Mouse (Mus musculus): ENCODE measurements around the gene Hist1h2ag.
"Not testable (repeated sequence)": the region's sequence is repeated elsewhere in the genome, so short reads cannot be mapped to it uniquely, and the experiment has no call there.

Gene Hist1h2ag

GRCm38 (mm10) chr13:22042568-22043502 is at the start of gene Hist1h2ag, which contains the start of gene Hist1h2bj:
Gene Hist1h2ag, minus strand, starts transcription at chr13:22042944.
Gene Hist1h2bj, plus strand, starts transcription at chr13:22043214.
- DNase-seq (ENCODE audit: low spot score) = peak; percentile 81

- not testable (repeated sequence) for DNase-seq (ENCODE audit: low spot score)
Measured at GRCm38 (mm10) chr13:22084140-22084539, 41.4 kb upstream of the Hist1h2ag start, which contains the start of gene Vmn1r188. Gene Vmn1r188, plus strand, starts transcription at chr13:22084440.

DNA sequence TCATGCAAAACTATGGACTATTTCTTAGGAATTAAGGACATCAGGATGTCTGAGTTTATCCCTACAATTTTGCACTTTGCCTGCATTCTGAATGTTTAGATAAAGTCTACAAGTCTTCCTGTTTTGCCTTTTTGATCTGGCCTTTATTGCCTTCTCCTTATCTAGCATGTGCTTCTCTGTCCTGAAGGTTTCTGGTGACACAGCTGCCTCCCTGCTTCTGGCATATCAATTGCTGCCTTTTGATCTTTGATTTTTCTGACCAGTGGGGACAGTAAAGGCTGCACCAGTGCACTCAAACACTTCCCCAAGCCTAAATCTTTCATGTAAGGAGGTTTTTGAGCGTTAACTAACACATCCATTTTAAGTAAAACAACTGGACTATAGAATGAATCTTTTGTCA is 20.7 kb upstream of the Hist1h2ag start:
- no peak for DNase-seq (ENCODE audit: low spot score)

DNA sequence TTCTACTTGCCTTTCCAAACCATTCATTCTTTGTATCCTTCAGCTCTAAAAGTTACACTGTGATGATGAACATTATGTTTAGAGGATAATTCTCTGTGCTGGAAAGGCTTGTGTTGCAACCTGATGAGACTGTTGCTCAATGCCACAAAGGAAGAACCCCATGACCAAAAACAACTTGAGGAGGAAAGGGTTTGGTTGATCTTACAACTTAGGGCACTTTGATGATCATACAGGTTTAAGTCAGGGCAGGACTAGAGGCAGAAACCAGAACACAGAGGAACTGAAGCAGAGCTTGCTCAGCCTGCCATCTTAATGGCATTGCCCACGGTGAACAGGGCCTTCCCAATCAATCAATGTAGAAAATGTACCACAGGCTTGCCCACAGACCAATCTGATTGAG is 18.7 kb upstream of the Hist1h2ag start:
- DNase-seq (ENCODE audit: low spot score) = no peak

GRCm38 (mm10) chr13:22053754-22054153 is 11.0 kb upstream of the Hist1h2ag start:
- DNase-seq (ENCODE audit: low spot score) = no peak

GRCm38 (mm10) chr13:22051523-22051859 is 8.7 kb upstream of the Hist1h2ag start:
- no peak for DNase-seq (ENCODE audit: low spot score)

GRCm38 (mm10) chr13:22050591-22051522 is 8.1 kb upstream of the Hist1h2ag start:
- peak; percentile 75 for DNase-seq (ENCODE audit: low spot score)

- no peak for DNase-seq (ENCODE audit: low spot score)
Measured at GRCm38 (mm10) chr13:22049737-22050440, 7.1 kb upstream of the Hist1h2ag start.

DNA sequence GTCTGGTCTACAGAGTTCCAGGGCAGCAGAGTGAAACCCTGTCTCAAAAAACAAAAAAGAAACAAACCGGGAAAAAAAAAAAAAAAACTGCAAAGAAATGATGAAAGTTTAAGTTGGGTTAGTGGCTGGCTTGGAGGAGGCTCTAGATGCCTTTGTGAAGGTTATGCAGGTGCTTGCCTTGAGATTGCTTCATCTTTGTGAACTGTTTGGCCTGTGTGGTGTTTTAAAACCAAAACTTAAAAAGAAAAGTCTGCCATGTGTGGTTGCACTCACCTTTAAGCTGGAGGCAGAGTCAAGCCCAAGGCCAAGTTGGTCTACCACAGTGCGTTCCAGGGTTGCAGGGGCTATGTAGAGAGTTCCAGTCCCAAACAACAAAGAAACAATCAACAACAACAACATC is 6.3 kb upstream of the Hist1h2ag start:
- DNase-seq (ENCODE audit: low spot score) = no peak

GRCm38 (mm10) chr13:22045311-22045710 is 2.6 kb upstream of the Hist1h2ag start:
- DNase-seq (ENCODE audit: low spot score) = no peak

- DNase-seq (ENCODE audit: low spot score) = no peak
Measured at GRCm38 (mm10) chr13:22044432-22045155, 1.9 kb upstream of the Hist1h2ag start.

- DNase-seq (ENCODE audit: low spot score) = no peak
Measured at GRCm38 (mm10) chr13:22043503-22044431, 1.0 kb upstream of the Hist1h2ag start.

DNA sequence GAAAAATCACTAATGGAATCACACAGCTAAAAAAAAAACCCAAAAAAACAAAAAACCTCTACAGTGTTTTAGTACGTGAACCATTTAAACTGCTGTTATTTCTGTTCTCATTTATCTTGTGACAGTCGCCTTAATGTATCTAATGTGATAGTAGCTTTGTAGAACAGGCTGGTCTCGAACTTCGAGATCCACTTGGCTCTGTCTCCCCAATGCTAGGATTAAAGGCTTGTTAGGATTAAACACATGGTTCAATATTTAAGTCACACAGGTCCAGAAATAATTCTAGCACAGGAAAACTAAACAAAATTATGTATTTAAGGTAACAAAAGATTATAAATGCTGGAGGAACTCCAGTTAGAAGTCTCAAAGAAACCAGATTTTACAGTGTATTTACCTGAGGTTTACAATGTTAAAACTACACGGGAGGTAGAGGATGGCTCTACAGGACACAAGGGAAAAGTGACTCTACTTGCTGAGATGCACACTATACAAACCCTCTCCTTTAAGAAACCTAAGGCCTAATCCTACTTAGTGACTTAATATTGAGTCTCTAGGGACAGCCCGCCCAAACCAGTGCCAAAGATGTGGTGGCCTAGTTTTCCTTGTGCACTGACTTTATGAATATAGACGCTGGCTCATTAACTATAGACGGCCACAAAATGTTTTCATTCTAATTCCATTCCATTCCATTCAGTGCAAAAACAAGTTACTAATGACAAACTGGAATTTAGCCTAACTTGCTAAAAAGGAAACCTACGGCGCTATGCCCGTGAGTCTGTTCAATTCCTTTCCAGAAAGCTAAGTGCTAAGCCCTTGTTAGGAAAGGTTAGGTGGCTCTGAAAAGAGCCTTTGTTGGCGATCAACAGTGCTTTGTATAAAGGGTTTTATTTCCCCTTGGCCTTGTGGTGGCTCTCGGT is 835 bp downstream of the Hist1h2ag start:
- DNase-seq (ENCODE audit: low spot score) = no peak

DNA sequence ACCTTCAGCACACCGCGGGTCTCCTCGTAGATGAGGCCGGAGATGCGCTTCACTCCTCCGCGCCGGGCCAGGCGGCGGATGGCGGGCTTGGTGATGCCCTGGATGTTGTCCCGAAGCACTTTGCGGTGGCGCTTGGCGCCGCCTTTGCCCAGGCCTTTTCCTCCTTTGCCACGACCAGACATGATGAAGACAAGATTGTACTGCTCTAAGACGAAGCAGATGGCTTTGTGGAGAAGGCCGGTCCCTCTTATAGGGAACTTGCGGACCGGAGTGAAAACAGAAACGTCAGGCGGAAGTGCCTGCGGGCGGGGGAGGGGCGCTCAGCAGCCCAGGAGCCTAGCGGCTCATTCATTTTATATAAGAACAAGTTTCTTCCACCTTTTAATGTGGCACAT is 1.6 kb downstream of the Hist1h2ag start, which contains the start of gene Hist1h4i:
TSS of gene Hist1h4i (minus strand) at position 221 of the 395 bp plus-strand sequence.
- DNase-seq (ENCODE audit: low spot score) = peak; percentile 98

- no peak for DNase-seq (ENCODE audit: low spot score)
Measured at GRCm38 (mm10) chr13:22040464-22041141, 2.1 kb downstream of the Hist1h2ag start.

DNA sequence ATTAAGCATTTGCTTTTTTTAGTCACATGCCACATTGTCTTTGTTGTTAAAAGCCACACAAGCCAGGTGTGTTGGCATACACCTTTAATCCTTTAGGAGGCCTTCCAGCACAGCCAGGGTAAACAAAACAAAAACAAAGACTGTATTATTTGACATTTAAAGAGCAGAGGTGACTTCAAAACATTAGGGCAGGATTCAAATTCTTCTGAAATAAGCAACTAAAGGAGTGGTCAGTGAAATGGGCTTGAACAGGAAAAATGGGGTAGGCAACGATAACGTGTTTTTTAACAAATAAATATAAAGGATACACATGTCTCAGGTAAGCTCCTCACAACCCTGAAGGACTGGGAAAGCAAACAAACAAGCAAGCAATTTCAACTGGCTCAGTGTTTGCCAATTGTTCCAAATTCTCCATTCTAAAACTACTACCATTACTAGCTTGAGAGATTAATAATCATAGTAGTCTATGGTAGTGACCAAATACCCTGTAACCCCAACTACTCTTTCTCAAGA is 2.7 kb downstream of the Hist1h2ag start:
- DNase-seq (ENCODE audit: low spot score) = no peak

- DNase-seq (ENCODE audit: low spot score) = no peak
Measured at GRCm38 (mm10) chr13:22039364-22039763, 3.4 kb downstream of the Hist1h2ag start.

GRCm38 (mm10) chr13:22037415-22037814 is 5.3 kb downstream of the Hist1h2ag start:
- DNase-seq (ENCODE audit: low spot score) = no peak
